Mouse (Mus musculus) kidney, adult 2 months (tissue): ENCODE measurements around the gene Lypd1.

ENCODE experiments used
- CTCF ChIP-seq: fragments of 200-500 bp; conservative IDR thresholded peaks from 2 replicates; pipeline ENCODE4 v1.5.1; 2011; ENCODE audit warnings: low read depth, mild to moderate bottlenecking, control low read depth, low read length, moderate library complexity, mixed read lengths; ENCODE audit not compliant: insufficient read depth, insufficient read length
- POLR2A ChIP-seq: fragments of 200-500 bp; IDR thresholded peaks from one replicate; pipeline ENCODE4 v1.6.1; 2011; ENCODE audit warnings: low read depth, low read length, control low read depth

- TF ChIP-seq CTCF: no peak
- TF ChIP-seq POLR2A: no peak
Measured at GRCm38 (mm10) chr1:125910871-125911265, 2.0 kb downstream of the Lypd1 start.
